Mouse (Mus musculus): ENCODE data around the gene Myo1a.

Gene Myo1a

DNA sequence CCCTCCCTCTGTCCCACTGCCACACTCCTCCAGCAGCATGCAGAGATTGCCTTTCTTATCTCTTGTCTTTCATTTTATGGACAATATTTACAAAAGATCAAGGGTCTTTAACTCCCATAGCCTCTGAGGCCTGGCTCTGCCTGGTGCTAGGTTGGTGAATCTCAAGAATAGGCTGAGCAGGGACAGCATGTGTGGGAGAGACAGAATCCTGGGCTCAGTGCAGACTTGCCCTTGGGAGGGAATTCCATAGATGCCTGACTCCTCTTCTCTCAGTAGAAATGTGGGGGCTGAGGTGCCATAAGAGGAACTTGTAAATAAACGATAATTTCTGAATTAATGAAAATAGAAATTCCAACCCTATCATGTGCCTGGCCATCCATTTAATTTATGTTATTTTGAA lies 61.6 kb downstream of the Myo1a start:
- no peak for DNase-seq

Data from lung, postnatal 36 days (tissue).